Mouse (Mus musculus): Measurements from ENCODE around the gene Olfr1112. TPM values are rescaled to one million over a fixed set of nuclear protein-coding genes. Genes with fewer than 3 reads are reported as not detected.

Olfr1112 gene
- not detected in 2 replicates for polyA plus RNA-seq (2015; fragmentation: Nextera tagmentation; extraction: Ambion mirVana)

GRCm38 (mm10) chr2:87187498-87187897 lies at the start of gene Olfr1112:
Olfr1112 (plus strand) TSS chr2:87187798.

GRCm38 (mm10) chr2:87140200-87140599 lies 47.4 kb upstream of the Olfr1112 start, which contains the start of gene Olfr1110:
Olfr1110 (minus strand) TSS chr2:87140300.

GRCm38 (mm10) chr2:87152524-87152923 lies 35.1 kb upstream of the Olfr1112 start, which contains the start of gene Olfr1111:
Olfr1111 (minus strand) TSS chr2:87152624.

GRCm38 (mm10) chr2:87208670-87209069 lies 21.1 kb downstream of the Olfr1112 start, which contains the start of gene Olfr1113:
Olfr1113 (plus strand) TSS chr2:87208970.

Other genes starting within 250 kb of the Olfr1112 start
- not detected in 2 replicates for gene Olfr1099, start 227.1 kb upstream of the Olfr1112 start, polyA plus RNA-seq (2015; fragmentation: Nextera tagmentation; extraction: Ambion mirVana)
- gene Olfr1100, start 207.8 kb upstream of the Olfr1112 start, polyA plus RNA-seq (2015; fragmentation: Nextera tagmentation; extraction: Ambion mirVana): not detected in 2 replicates
- not detected in 2 replicates for gene Olfr1101, start 196.6 kb upstream of the Olfr1112 start, polyA plus RNA-seq (2015; fragmentation: Nextera tagmentation; extraction: Ambion mirVana)
- not detected in 2 replicates for gene Olfr1102, start 189.4 kb upstream of the Olfr1112 start, polyA plus RNA-seq (2015; fragmentation: Nextera tagmentation; extraction: Ambion mirVana)
- not detected in 2 replicates for gene Olfr1104, start 160.7 kb upstream of the Olfr1112 start, polyA plus RNA-seq (2015; fragmentation: Nextera tagmentation; extraction: Ambion mirVana)
- gene Olfr1105, start 151.3 kb upstream of the Olfr1112 start, polyA plus RNA-seq (2015; fragmentation: Nextera tagmentation; extraction: Ambion mirVana): not detected in 2 replicates
- not detected in 2 replicates for gene Olfr1106, start 135.5 kb upstream of the Olfr1112 start, polyA plus RNA-seq (2015; fragmentation: Nextera tagmentation; extraction: Ambion mirVana)
- gene Olfr1107, start 112.0 kb upstream of the Olfr1112 start, polyA plus RNA-seq (2015; fragmentation: Nextera tagmentation; extraction: Ambion mirVana): not detected in 2 replicates
- gene Olfr1109, start 91.8 kb upstream of the Olfr1112 start, polyA plus RNA-seq (2015; fragmentation: Nextera tagmentation; extraction: Ambion mirVana): not detected in 2 replicates
- not detected in 2 replicates for gene Olfr259, start 73.2 kb upstream of the Olfr1112 start, polyA plus RNA-seq (2015; fragmentation: Nextera tagmentation; extraction: Ambion mirVana)
- gene Olfr1110, start 47.5 kb upstream of the Olfr1112 start, polyA plus RNA-seq (2015; fragmentation: Nextera tagmentation; extraction: Ambion mirVana): not detected in 2 replicates
- gene Olfr1111, start 35.2 kb upstream of the Olfr1112 start, polyA plus RNA-seq (2015; fragmentation: Nextera tagmentation; extraction: Ambion mirVana): not detected in 2 replicates
- gene Olfr1113, start 21.2 kb downstream of the Olfr1112 start, polyA plus RNA-seq (2015; fragmentation: Nextera tagmentation; extraction: Ambion mirVana): not detected in 2 replicates
- gene Olfr1115, start 60.2 kb downstream of the Olfr1112 start, polyA plus RNA-seq (2015; fragmentation: Nextera tagmentation; extraction: Ambion mirVana): not detected in 2 replicates
- not detected in 2 replicates for gene Olfr1116, start 79.7 kb downstream of the Olfr1112 start, polyA plus RNA-seq (2015; fragmentation: Nextera tagmentation; extraction: Ambion mirVana)
- not detected in 2 replicates for gene Olfr1118, start 119.8 kb downstream of the Olfr1112 start, polyA plus RNA-seq (2015; fragmentation: Nextera tagmentation; extraction: Ambion mirVana)
- gene Olfr1120, start 167.0 kb downstream of the Olfr1112 start, polyA plus RNA-seq (2015; fragmentation: Nextera tagmentation; extraction: Ambion mirVana): not detected in 2 replicates
- not detected in 2 replicates for gene Olfr1121, start 182.1 kb downstream of the Olfr1112 start, polyA plus RNA-seq (2015; fragmentation: Nextera tagmentation; extraction: Ambion mirVana)
- not detected in 2 replicates for gene Olfr1122, start 198.1 kb downstream of the Olfr1112 start, polyA plus RNA-seq (2015; fragmentation: Nextera tagmentation; extraction: Ambion mirVana)
- gene Olfr1123, start 228.8 kb downstream of the Olfr1112 start, polyA plus RNA-seq (2015; fragmentation: Nextera tagmentation; extraction: Ambion mirVana): not detected in 2 replicates
- 0.05 TPM in 1 of 2 replicates, not detected in the other for gene Olfr1124, start 242.5 kb downstream of the Olfr1112 start, polyA plus RNA-seq (2015; fragmentation: Nextera tagmentation; extraction: Ambion mirVana)